Mouse (Mus musculus) MEL (cell line): ENCODE results near the gene Slc6a1.

Experiments used
- CTCF ChIP-seq, 3 experiments: IDR thresholded peaks in 2 of 3; conservative IDR thresholded peaks in 1 of 3; 2 replicates each; pipeline ENCODE4 v1.5.1; 2011 to 2012; ENCODE audit warnings: low read length in 3 of 3, low read depth in 2 of 3, mild to moderate bottlenecking in 2 of 3, improper control_type of control experiment in 1 of 3, inconsistent platforms in 1 of 3, mixed read lengths in 1 of 3, moderate library complexity in 1 of 3; ENCODE audit not compliant: control insufficient read depth in 1 of 3, insufficient read depth in 1 of 3, poor library complexity in 1 of 3, severe bottlenecking in 1 of 3
- E2F4 ChIP-seq: IDR thresholded peaks from 2 replicates; pipeline ENCODE4 v1.6.1; 2011; ENCODE audit warnings: low read depth, low read length, improper control_type of control experiment, borderline replicate concordance
- GABPA ChIP-seq: IDR thresholded peaks from 2 replicates; pipeline ENCODE4 v1.6.1; 2012; ENCODE audit warnings: low read depth, mild to moderate bottlenecking, inconsistent platforms, low read length, improper control_type of control experiment, moderate library complexity
- JUND ChIP-seq: IDR thresholded peaks from 2 replicates; pipeline ENCODE4 v1.6.1; 2011; ENCODE audit warnings: low read depth, mild to moderate bottlenecking, improper control_type of control experiment, low read length
- MAX ChIP-seq: IDR thresholded peaks from 2 replicates; pipeline ENCODE4 v1.6.1; 2011; ENCODE audit warnings: low read length, improper control_type of control experiment
- POLR2A ChIP-seq, 2 experiments: IDR thresholded peaks; 2 replicates each; pipeline ENCODE4 v1.6.1; 2011 to 2012; ENCODE audit warnings: low read length in 2 of 2, mild to moderate bottlenecking in 2 of 2, control low read depth in 1 of 2, improper control_type of control experiment in 1 of 2, low read depth in 1 of 2, moderate library complexity in 1 of 2; ENCODE audit not compliant: control insufficient read depth in 1 of 2, insufficient read depth in 1 of 2, poor library complexity in 1 of 2
- POLR2AphosphoS5 ChIP-seq: IDR thresholded peaks from 2 replicates; pipeline ENCODE4 v1.6.1; 2012; ENCODE audit warnings: low read depth, borderline replicate concordance, mild to moderate bottlenecking, inconsistent platforms, low read length, moderate library complexity, mixed read lengths

DNA sequence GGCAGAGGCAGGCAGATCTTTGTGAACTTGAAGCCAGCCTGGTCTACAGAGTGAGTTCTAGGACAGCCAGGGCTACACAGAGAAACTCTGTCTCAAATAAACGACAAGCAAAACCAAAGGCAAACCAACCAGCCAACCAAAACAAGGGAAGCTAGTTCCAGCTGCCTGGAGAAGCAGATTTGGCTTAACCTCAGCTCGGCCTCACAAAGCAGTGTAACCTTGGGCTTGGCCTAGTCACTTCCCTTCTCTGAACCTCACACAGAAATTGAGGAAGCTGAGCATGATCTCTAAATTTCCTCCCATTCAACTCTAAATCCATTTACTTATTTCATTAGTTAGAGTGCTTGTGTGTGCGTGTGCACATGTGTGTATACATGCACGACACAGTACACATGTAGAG lies 79.9 kb downstream of the Slc6a1 start:
- TF ChIP-seq GABPA (no peak), MAX (no peak), POLR2A (IDR thresholded peaks at IDR 0.05; ENCODE audit: control insufficient read depth in 1 of 2, insufficient read depth in 1 of 2, low read depth in 1 of 2, low read length in 2 of 2, poor library complexity in 1 of 2) (no peak), CTCF (IDR thresholded peaks at IDR 0.05 in 2 of 3, conservative IDR thresholded peaks at IDR 0.05 in 1 of 3; ENCODE audit: control insufficient read depth in 1 of 3, insufficient read depth in 1 of 3, low read depth in 2 of 3, low read length in 3 of 3, poor library complexity in 1 of 3, severe bottlenecking in 1 of 3) (no peak), JUND (no peak), POLR2AphosphoS5 (no peak), E2F4 (no peak)
